Mouse (Mus musculus) adrenal gland, adult 2 months (tissue): ENCODE data around the gene Olfr959. TPM values are rescaled to one million over a fixed set of nuclear protein-coding genes. Genes with fewer than 3 reads are reported as not detected.

ENCODE experiments used
- DNase-seq: peaks from one replicate; pipeline ENCODE4 v3.0.0; 2021
- long read RNA-seq: library from polyadenylated mRNA; stranded (forward); transcript quantifications from one replicate; pipeline ENCODE4 v2.0.0, GENCODE M21; 2021
- polyA plus RNA-seq: library from polyadenylated mRNA; depleted of rRNA; stranded (reverse); fragments of >200 nt; gene quantifications from 2 replicates; pipeline ENCODE4 v1.2.3, GENCODE M21; 2012; rRNA removed
- total RNA-seq, 2 experiments: library from RNA; stranded (reverse); gene quantifications; 2 replicates each; pipeline ENCODE4 v1.2.3; 2021

Gene Olfr959
- total RNA-seq (not detected), polyA plus RNA-seq (not detected in 2 replicates)
- long read RNA-seq = 0 reads

- no peak for DNase-seq
Measured at GRCm38 (mm10) chr9:39575469-39575868, at the start of gene Olfr959. Gene Olfr959 (minus strand): TSS chr9:39575569.

- DNase-seq = no peak
Measured at GRCm38 (mm10) chr9:39624711-39625110, 49.3 kb upstream of the Olfr959 start.

- DNase-seq = no peak
Measured at GRCm38 (mm10) chr9:39623783-39624182, 48.4 kb upstream of the Olfr959 start.

GRCm38 (mm10) chr9:39621073-39621472 is 45.7 kb upstream of the Olfr959 start, which contains the start of gene Olfr960:
Gene Olfr960 (plus strand): TSS chr9:39621373.
- DNase-seq = no peak

GRCm38 (mm10) chr9:39611953-39612352 is 36.6 kb upstream of the Olfr959 start:
- DNase-seq = no peak

- no peak for DNase-seq
Measured at GRCm38 (mm10) chr9:39610355-39610754, 35.0 kb upstream of the Olfr959 start, which contains the start of gene Olfr148. Gene Olfr148 (plus strand): TSS chr9:39610655.

GRCm38 (mm10) chr9:39608497-39608896 is 33.1 kb upstream of the Olfr959 start:
- DNase-seq = no peak

- no peak for DNase-seq
Measured at GRCm38 (mm10) chr9:39603999-39604453, 28.7 kb upstream of the Olfr959 start, which contains the start of gene AW551984. Gene AW551984 (minus strand): TSS chr9:39604403.

- DNase-seq = peak; percentile 5
Measured at GRCm38 (mm10) chr9:39603333-39603845, 28.0 kb upstream of the Olfr959 start.

- DNase-seq = no peak
Measured at GRCm38 (mm10) chr9:39602536-39603332, 27.4 kb upstream of the Olfr959 start.

- DNase-seq = no peak
Measured at GRCm38 (mm10) chr9:39577050-39577449, 1.7 kb upstream of the Olfr959 start.

GRCm38 (mm10) chr9:39558349-39558647 is 17.1 kb downstream of the Olfr959 start:
- DNase-seq = no peak

GRCm38 (mm10) chr9:39557529-39558348 is 17.6 kb downstream of the Olfr959 start:
- no peak for DNase-seq

GRCm38 (mm10) chr9:39553946-39554345 is 21.4 kb downstream of the Olfr959 start, which contains the start of gene Olfr958:
Gene Olfr958 (minus strand): TSS chr9:39554054.
- no peak for DNase-seq

- DNase-seq = no peak
Measured at GRCm38 (mm10) chr9:39550806-39551205, 24.6 kb downstream of the Olfr959 start.

- no peak for DNase-seq
Measured at GRCm38 (mm10) chr9:39523616-39524285, 51.6 kb downstream of the Olfr959 start.

Other genes starting within 250 kb of the Olfr959 start
- not detected for gene Olfr948, start 249.5 kb downstream of the Olfr959 start, total RNA-seq
- gene Olfr948, start 249.5 kb downstream of the Olfr959 start, polyA plus RNA-seq = not detected in 2 replicates
- not detected for gene Olfr951, start 188.2 kb downstream of the Olfr959 start, total RNA-seq
- not detected in 2 replicates for gene Olfr951, start 188.2 kb downstream of the Olfr959 start, polyA plus RNA-seq
- not detected for gene Olfr952, start 148.4 kb downstream of the Olfr959 start, total RNA-seq
- not detected in 2 replicates for gene Olfr952, start 148.4 kb downstream of the Olfr959 start, polyA plus RNA-seq
- gene Olfr954, start 118.9 kb downstream of the Olfr959 start, total RNA-seq = not detected
- not detected in 2 replicates for gene Olfr954, start 118.9 kb downstream of the Olfr959 start, polyA plus RNA-seq
- gene Olfr955, start 103.6 kb downstream of the Olfr959 start, total RNA-seq = not detected
- gene Olfr955, start 103.6 kb downstream of the Olfr959 start, polyA plus RNA-seq = not detected in 2 replicates
- not detected for gene Olfr44, start 81.6 kb downstream of the Olfr959 start, total RNA-seq
- gene Olfr44, start 81.6 kb downstream of the Olfr959 start, polyA plus RNA-seq = not detected in 2 replicates
- gene Olfr957, start 59.8 kb downstream of the Olfr959 start, total RNA-seq = not detected
- not detected in 2 replicates for gene Olfr957, start 59.8 kb downstream of the Olfr959 start, polyA plus RNA-seq
- gene Olfr958, start 21.5 kb downstream of the Olfr959 start, total RNA-seq = not detected
- gene Olfr958, start 21.5 kb downstream of the Olfr959 start, polyA plus RNA-seq = not detected in 2 replicates
- gene AW551984, start 28.8 kb upstream of the Olfr959 start, total RNA-seq = 10 to 100 TPM in 1 of 2 experiments, 1 to 10 TPM in 1; 9.0 to 12.1 TPM
- 9.0 and 15.0 TPM in 2 replicates for gene AW551984, start 28.8 kb upstream of the Olfr959 start, polyA plus RNA-seq
- gene Olfr148, start 35.1 kb upstream of the Olfr959 start, total RNA-seq = not detected
- gene Olfr148, start 35.1 kb upstream of the Olfr959 start, polyA plus RNA-seq = not detected in 2 replicates
- gene Olfr960, start 45.8 kb upstream of the Olfr959 start, total RNA-seq = not detected
- not detected in 2 replicates for gene Olfr960, start 45.8 kb upstream of the Olfr959 start, polyA plus RNA-seq
- not detected for gene Olfr961, start 69.5 kb upstream of the Olfr959 start, total RNA-seq
- not detected in 2 replicates for gene Olfr961, start 69.5 kb upstream of the Olfr959 start, polyA plus RNA-seq
- not detected for gene Olfr963, start 91.6 kb upstream of the Olfr959 start, total RNA-seq
- not detected in 2 replicates for gene Olfr963, start 91.6 kb upstream of the Olfr959 start, polyA plus RNA-seq
- not detected for gene Olfr149, start 131.5 kb upstream of the Olfr959 start, total RNA-seq
- gene Olfr149, start 131.5 kb upstream of the Olfr959 start, polyA plus RNA-seq = not detected in 2 replicates
- not detected for gene Olfr965, start 135.8 kb upstream of the Olfr959 start, total RNA-seq
- not detected in 2 replicates for gene Olfr965, start 135.8 kb upstream of the Olfr959 start, polyA plus RNA-seq
- not detected for gene Olfr150, start 155.4 kb upstream of the Olfr959 start, total RNA-seq
- not detected in 2 replicates for gene Olfr150, start 155.4 kb upstream of the Olfr959 start, polyA plus RNA-seq
- gene Olfr967, start 170.7 kb upstream of the Olfr959 start, total RNA-seq = not detected
- gene Olfr967, start 170.7 kb upstream of the Olfr959 start, polyA plus RNA-seq = not detected in 2 replicates
- not detected for gene Olfr968, start 207.7 kb upstream of the Olfr959 start, total RNA-seq
- gene Olfr968, start 207.7 kb upstream of the Olfr959 start, polyA plus RNA-seq = not detected in 2 replicates
- gene Olfr969, start 215.4 kb upstream of the Olfr959 start, total RNA-seq = not detected
- not detected in 2 replicates for gene Olfr969, start 215.4 kb upstream of the Olfr959 start, polyA plus RNA-seq
- gene Olfr970, start 233.3 kb upstream of the Olfr959 start, total RNA-seq = not detected
- not detected in 2 replicates for gene Olfr970, start 233.3 kb upstream of the Olfr959 start, polyA plus RNA-seq